Mouse (Mus musculus): ENCODE data around the gene Aldh8a1.

- no peak for TF ChIP-seq POLR2A (IDR thresholded peaks at IDR 0.05; ENCODE audit: low read depth, low read length)
- no peak for TF ChIP-seq CTCF (IDR thresholded peaks at IDR 0.05; ENCODE audit: extremely low read depth, insufficient read depth, insufficient read length, insufficient replicate concordance)
Observed at GRCm38 (mm10) chr10:21385111-21385663, 8.1 kb downstream of the Aldh8a1 start.
